Mouse (Mus musculus) frontal cortex, postnatal 25 days (tissue): ENCODE data around the gene Pdlim7.

ENCODE experiments used
- DNase-seq, 2 experiments: peaks; one replicate each; pipeline ENCODE4 v3.0.0; 2022; ENCODE audit warnings: low spot score in 2 of 2

The Pdlim7 gene

GRCm38 (mm10) chr13:55486029-55486794 is 27.3 kb downstream of the Pdlim7 start:
- no peak for DNase-seq

- DNase-seq = no peak
These were observed 28.9 kb downstream of the Pdlim7 start for GRCm38 (mm10) chr13:55484520-55485088.

GRCm38 (mm10) chr13:55483593-55483992 is 29.9 kb downstream of the Pdlim7 start:
- DNase-seq = peak; percentile 75 to 86

- no peak for DNase-seq
These were observed 30.4 kb downstream of the Pdlim7 start for GRCm38 (mm10) chr13:55483071-55483470.

- DNase-seq = no peak
These were observed 30.9 kb downstream of the Pdlim7 start for GRCm38 (mm10) chr13:55482542-55482941.

GRCm38 (mm10) chr13:55479929-55480328 is 33.5 kb downstream of the Pdlim7 start:
- no peak for DNase-seq

GRCm38 (mm10) chr13:55479008-55479407 is 34.5 kb downstream of the Pdlim7 start:
- DNase-seq = no peak

GRCm38 (mm10) chr13:55478036-55478435 is 35.4 kb downstream of the Pdlim7 start:
- no peak for DNase-seq

GRCm38 (mm10) chr13:55477492-55477891 is 36.0 kb downstream of the Pdlim7 start:
- DNase-seq = no peak

- no peak for DNase-seq
These were observed 37.2 kb downstream of the Pdlim7 start for GRCm38 (mm10) chr13:55476256-55476655.

- DNase-seq = no peak
These were observed 37.7 kb downstream of the Pdlim7 start for GRCm38 (mm10) chr13:55475750-55476149.

- DNase-seq = peak in 1 of 2 experiments; percentile 55
These were observed 38.8 kb downstream of the Pdlim7 start for GRCm38 (mm10) chr13:55474621-55475069.

- DNase-seq = no peak
These were observed 39.5 kb downstream of the Pdlim7 start for GRCm38 (mm10) chr13:55473961-55474360.

GRCm38 (mm10) chr13:55473076-55473831 is 40.2 kb downstream of the Pdlim7 start:
- no peak for DNase-seq

GRCm38 (mm10) chr13:55472132-55473022 is 41.1 kb downstream of the Pdlim7 start:
- peak in 1 of 2 experiments; percentile 64 for DNase-seq

- no peak for DNase-seq
These were observed 41.7 kb downstream of the Pdlim7 start for GRCm38 (mm10) chr13:55471819-55472131.

- DNase-seq = peak in 1 of 2 experiments; percentile 79
These were observed 42.2 kb downstream of the Pdlim7 start for GRCm38 (mm10) chr13:55471156-55471818.

- no peak for DNase-seq
These were observed 43.1 kb downstream of the Pdlim7 start for GRCm38 (mm10) chr13:55470372-55470771.

- no peak for DNase-seq
These were observed 44.5 kb downstream of the Pdlim7 start for GRCm38 (mm10) chr13:55468851-55469560.

GRCm38 (mm10) chr13:55465830-55466440 is 47.5 kb downstream of the Pdlim7 start:
- no peak for DNase-seq
